Mouse (Mus musculus): ENCODE data around the gene Dct.

DNA sequence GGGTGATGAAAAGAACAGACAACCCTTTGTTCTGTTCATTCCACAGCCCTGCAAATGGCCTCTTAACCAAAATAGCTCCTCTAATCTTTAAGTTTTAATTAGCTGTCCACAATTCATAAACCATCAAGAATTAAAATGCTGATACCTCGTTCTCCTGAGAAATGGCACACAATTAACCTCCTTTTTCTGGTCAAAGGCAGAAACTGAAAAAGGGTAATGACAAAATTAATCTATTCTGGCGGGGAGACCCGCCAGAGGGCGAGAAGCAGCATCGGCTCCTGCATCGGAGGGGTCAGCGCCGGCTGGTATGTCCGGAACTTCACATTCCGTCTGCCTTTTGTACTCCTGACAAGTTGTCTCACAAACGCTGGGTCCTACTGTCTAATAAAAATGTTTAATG lies 28.6 kb upstream of the Dct start:
- TF ChIP-seq CTCF (IDR thresholded peaks at IDR 0.05; ENCODE audit: extremely low read depth, insufficient read depth, low read length), result no peak
- no peak for TF ChIP-seq POLR2A (IDR thresholded peaks at IDR 0.05; ENCODE audit: extremely low read depth, insufficient read depth, low read length)
